Mouse (Mus musculus): ENCODE data around the gene Aldoart1. TPM values are rescaled to one million over a fixed set of nuclear protein-coding genes. Genes with fewer than 3 reads are reported as not detected.

Aldoart1 gene
- polyA plus RNA-seq (2014; fragmentation: Nextera tagmentation; extraction: Ambion mirVana), result not detected in 2 replicates

DNA sequence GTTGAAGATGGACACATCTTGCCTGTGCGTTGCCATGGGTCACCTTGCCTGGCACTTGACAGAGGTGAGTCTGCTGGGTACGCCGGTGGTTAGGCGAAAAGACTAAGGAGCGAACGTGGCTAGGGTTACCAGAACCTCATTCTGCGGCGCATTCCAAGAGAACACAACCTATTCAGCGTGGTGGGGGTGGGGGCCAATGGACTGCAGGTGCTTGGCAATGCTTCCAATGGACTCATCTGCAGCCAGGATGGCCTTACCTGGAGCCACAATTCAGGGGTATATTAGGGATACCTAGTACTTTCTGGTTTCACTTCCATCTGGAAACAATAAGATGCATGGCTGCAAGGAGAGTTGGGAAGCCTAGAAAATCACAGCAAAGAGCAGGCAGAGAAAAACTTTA, at the start of gene Aldoart1:
Aldoart1 (minus strand) TSS at position 101 of the 400 bp plus-strand sequence.
- Histone ChIP-seq H3K4me1 (replicated peaks; ENCODE audit: control insufficient read depth, insufficient read depth, low read length) (no peaks in the 10 kb centered on the region), H3K9ac (ENCODE audit: low read length) (no peak within 1 kb of the TSS), H3K36me3 (ENCODE audit: control insufficient read depth, insufficient read depth, low read length) (no peaks in the 10 kb centered on the region), H3K4me3 (ENCODE audit: low read depth, low read length) (no peak within 1 kb of the TSS), H3K9me3 (ENCODE audit: control insufficient read depth, low read length) (no peaks in the 10 kb centered on the region), H3K4me2 (ENCODE audit: low read length) (no peak within 1 kb of the TSS), H3K27me3 (replicated peaks; ENCODE audit: control insufficient read depth, insufficient read depth, low read length) (no peaks in the 10 kb centered on the region), H3K27ac (ENCODE audit: low read depth) (no peak within 1 kb of the TSS)
- ATAC-seq (replicated peaks; ENCODE audit: low FRiP score, low TSS enrichment, low read depth), result no peak
- no peak for DNase-seq (ENCODE audit: low spot score)
- WGBS, result 92% methylated on average over 9 of the region's 9 CpGs

DNA sequence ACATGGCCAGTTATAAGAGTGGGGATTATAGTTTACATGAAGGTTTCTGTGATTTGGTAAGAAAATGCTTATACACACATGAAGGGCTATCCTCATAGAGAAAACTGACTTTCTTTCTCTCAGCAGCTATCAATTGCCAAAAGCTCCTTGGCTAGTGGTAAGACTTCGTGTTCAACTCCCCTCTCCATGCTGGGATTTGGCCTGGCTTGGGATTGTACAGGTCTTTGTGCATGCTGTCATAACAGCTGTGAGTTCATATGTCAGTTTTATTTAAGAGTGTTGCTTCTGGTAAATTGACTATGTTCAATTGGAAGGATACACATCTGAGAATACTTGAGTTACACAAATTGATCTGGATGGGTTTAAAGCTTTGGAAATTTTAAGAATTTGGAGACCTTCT, 49.1 kb upstream of the Aldoart1 start:
- no peak for ATAC-seq (replicated peaks; ENCODE audit: low FRiP score, low TSS enrichment, low read depth)

DNA sequence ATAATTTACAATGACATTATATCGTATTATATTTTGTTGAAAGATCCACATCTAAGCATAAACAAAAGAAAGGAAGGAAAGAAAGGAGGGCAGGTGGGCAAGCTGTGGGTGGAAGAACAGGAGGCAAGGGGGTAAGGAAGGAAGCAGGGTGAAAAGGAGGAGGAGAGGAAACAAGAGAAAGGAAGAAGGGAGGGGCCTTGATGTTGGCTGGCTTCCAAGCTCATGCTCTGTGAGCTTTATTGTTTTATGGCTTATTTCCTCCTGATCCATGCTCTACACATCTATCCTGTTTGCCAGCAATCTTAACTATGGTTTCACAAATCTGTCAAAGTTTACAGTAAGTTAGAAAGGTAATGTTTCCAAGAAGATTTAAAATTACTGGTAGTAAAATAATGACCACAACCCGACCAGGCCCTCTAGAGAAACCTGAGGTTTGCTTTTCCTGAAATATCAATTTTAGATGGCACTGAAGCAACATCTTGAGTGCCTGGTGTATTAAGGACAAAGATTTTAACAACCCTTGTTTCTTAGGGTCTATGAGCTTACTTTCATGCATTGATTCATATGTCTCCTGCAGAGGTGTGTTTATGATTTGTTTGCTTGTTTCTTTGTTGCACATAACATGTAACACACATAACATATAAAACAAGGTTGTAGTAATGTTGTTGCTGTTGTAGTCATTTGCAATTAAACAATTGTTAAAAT, 13.1 kb upstream of the Aldoart1 start:
- Histone ChIP-seq H3K4me3 (ENCODE audit: low read depth, low read length) (no peak overlapping the region), H3K9ac (ENCODE audit: low read length) (no peak overlapping the region), H3K27ac (ENCODE audit: low read depth) (no peak overlapping the region), H3K4me1 (replicated peaks; ENCODE audit: control insufficient read depth, insufficient read depth, low read length) (no peaks in the 10 kb centered on the region), H3K9me3 (ENCODE audit: control insufficient read depth, low read length) (no peaks in the 10 kb centered on the region), H3K36me3 (ENCODE audit: control insufficient read depth, insufficient read depth, low read length) (no peaks in the 10 kb centered on the region), H3K27me3 (replicated peaks; ENCODE audit: control insufficient read depth, insufficient read depth, low read length) (no peaks in the 10 kb centered on the region), H3K4me2 (ENCODE audit: low read length) (no peak overlapping the region)
- 42% methylated on average over 2 of the region's 2 CpGs for WGBS
- DNase-seq (ENCODE audit: low spot score) (no peak), ATAC-seq (replicated peaks; ENCODE audit: low FRiP score, low TSS enrichment, low read depth) (peak; percentile 83)

More for the DNA sequence above, 49.1 kb upstream of the Aldoart1 start:
- no peak for DNase-seq (ENCODE audit: low spot score)
- H3K27ac ChIP-seq (ENCODE audit: low read depth), result no peak overlapping the region
- no peak overlapping the region for H3K4me2 ChIP-seq (ENCODE audit: low read length)
- no peak overlapping the region for H3K9ac ChIP-seq (ENCODE audit: low read length)
- no peaks in the 10 kb centered on the region for H3K4me1 ChIP-seq (replicated peaks; ENCODE audit: control insufficient read depth, insufficient read depth, low read length)
- 75% methylated on average over 1 of the region's 1 CpGs for WGBS
- no peak overlapping the region for H3K4me3 ChIP-seq (ENCODE audit: low read depth, low read length)
- H3K36me3 ChIP-seq (ENCODE audit: control insufficient read depth, insufficient read depth, low read length), result no peaks in the 10 kb centered on the region
- H3K27me3 ChIP-seq (replicated peaks; ENCODE audit: control insufficient read depth, insufficient read depth, low read length), result no peaks in the 10 kb centered on the region
- H3K9me3 ChIP-seq (ENCODE audit: control insufficient read depth, low read length), result no peaks in the 10 kb centered on the region

DNA sequence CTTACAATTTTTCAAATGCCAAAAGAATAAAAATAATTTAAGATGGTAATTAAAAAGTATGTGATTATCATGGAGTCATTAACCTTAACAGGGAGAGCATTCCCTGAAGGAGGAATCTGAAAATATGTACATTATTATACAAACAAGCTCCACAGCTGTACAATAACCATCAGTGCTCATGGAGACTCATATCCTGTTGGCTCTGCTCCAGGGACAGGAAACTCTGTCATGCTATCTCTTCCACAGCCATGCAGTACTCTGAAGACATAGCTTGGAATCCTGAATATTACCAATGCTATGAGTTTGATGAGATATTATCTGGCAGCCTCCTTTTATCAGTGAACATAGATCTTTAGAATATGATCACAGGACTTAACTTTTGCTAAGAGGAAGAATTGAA, 8.2 kb downstream of the Aldoart1 start:
- H3K27me3 ChIP-seq (replicated peaks; ENCODE audit: control insufficient read depth, insufficient read depth, low read length), result no peaks in the 10 kb centered on the region
- H3K9me3 ChIP-seq (ENCODE audit: control insufficient read depth, low read length), result no peaks in the 10 kb centered on the region
- no peak overlapping the region for H3K4me2 ChIP-seq (ENCODE audit: low read length)
- H3K36me3 ChIP-seq (ENCODE audit: control insufficient read depth, insufficient read depth, low read length), result no peaks in the 10 kb centered on the region
- no peak for ATAC-seq (replicated peaks; ENCODE audit: low FRiP score, low TSS enrichment, low read depth)
- H3K9ac ChIP-seq (ENCODE audit: low read length), result no peak overlapping the region
- no peak overlapping the region for H3K27ac ChIP-seq (ENCODE audit: low read depth)
- H3K4me3 ChIP-seq (ENCODE audit: low read depth, low read length), result no peak overlapping the region
- H3K4me1 ChIP-seq (replicated peaks; ENCODE audit: control insufficient read depth, insufficient read depth, low read length), result no peaks in the 10 kb centered on the region
- DNase-seq (ENCODE audit: low spot score), result no peak

DNA sequence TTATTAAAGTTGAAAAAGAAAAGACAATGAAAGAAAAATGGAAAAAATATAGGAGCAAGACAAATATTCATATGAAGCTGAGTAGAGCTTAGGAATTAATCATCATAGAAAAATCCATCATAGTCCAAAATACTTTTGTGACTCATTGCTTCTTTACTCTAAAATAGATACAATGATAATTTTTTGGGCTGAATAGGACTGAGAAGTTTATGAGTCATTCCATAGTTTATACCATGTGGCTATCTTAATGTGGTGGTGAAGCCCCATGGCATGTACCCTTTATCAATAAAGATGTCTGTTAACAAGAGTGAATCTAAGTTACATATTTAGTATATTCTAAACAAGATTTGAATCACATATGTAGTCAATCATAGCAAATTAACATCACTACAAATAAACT, 9.4 kb downstream of the Aldoart1 start:
- no peaks in the 10 kb centered on the region for H3K4me1 ChIP-seq (replicated peaks; ENCODE audit: control insufficient read depth, insufficient read depth, low read length)
- DNase-seq (ENCODE audit: low spot score) (no peak), ATAC-seq (replicated peaks; ENCODE audit: low FRiP score, low TSS enrichment, low read depth) (no peak)
- no peak overlapping the region for H3K9ac ChIP-seq (ENCODE audit: low read length)
- no peaks in the 10 kb centered on the region for H3K27me3 ChIP-seq (replicated peaks; ENCODE audit: control insufficient read depth, insufficient read depth, low read length)
- H3K36me3 ChIP-seq (ENCODE audit: control insufficient read depth, insufficient read depth, low read length), result no peaks in the 10 kb centered on the region
- no peak overlapping the region for H3K27ac ChIP-seq (ENCODE audit: low read depth)
- H3K4me2 ChIP-seq (ENCODE audit: low read length), result no peak overlapping the region
- no peak overlapping the region for H3K4me3 ChIP-seq (ENCODE audit: low read depth, low read length)
- no peaks in the 10 kb centered on the region for H3K9me3 ChIP-seq (ENCODE audit: control insufficient read depth, low read length)

DNA sequence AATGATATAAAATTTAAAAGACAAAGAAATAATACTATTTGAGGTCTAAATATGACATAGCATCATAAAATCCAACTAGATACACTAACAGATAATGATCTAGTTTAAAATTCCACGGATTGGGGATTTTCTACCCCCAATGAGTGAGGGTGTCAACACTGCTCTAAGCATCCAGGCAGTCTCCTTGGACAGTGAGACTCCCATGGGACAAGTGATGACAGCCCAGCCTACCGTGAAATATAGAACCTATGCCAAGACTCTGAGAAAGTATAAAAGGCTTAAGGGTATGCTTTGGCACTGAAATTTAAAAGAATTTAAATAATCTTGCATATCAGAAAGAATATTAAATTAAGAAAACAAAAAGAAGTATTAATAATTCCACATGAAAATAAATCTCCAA, 16.0 kb downstream of the Aldoart1 start:
- H3K27ac ChIP-seq (ENCODE audit: low read depth), result no peak overlapping the region
- H3K36me3 ChIP-seq (ENCODE audit: control insufficient read depth, insufficient read depth, low read length), result no peaks in the 10 kb centered on the region
- no peaks in the 10 kb centered on the region for H3K9me3 ChIP-seq (ENCODE audit: control insufficient read depth, low read length)
- no peak overlapping the region for H3K4me2 ChIP-seq (ENCODE audit: low read length)
- H3K4me1 ChIP-seq (replicated peaks; ENCODE audit: control insufficient read depth, insufficient read depth, low read length), result no peaks in the 10 kb centered on the region
- ATAC-seq (replicated peaks; ENCODE audit: low FRiP score, low TSS enrichment, low read depth) (no peak), DNase-seq (ENCODE audit: low spot score) (no peak)
- no peak overlapping the region for H3K4me3 ChIP-seq (ENCODE audit: low read depth, low read length)
- no peak overlapping the region for H3K9ac ChIP-seq (ENCODE audit: low read length)
- no peaks in the 10 kb centered on the region for H3K27me3 ChIP-seq (replicated peaks; ENCODE audit: control insufficient read depth, insufficient read depth, low read length)
- WGBS, result 66% methylated on average over 2 of the region's 2 CpGs

DNA sequence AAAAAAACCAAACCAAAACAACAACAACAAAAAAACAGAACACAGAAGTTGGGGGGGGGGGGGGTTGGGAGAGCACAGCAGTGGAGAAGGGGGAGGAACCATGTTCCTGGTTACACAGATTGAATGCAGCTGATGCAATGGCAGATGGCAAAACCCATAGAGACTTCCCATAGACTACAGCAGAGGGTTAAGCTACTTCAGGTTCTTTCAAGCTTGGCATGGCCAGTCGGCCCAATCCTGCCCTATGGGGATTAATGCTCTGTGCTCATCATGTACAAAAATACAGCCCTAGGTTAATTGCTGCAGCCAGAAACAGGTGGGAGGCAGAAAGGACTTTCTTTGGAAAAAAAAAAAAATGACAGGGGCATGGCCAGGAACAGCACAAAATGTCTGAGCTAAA, 17.0 kb downstream of the Aldoart1 start:
- no peaks in the 10 kb centered on the region for H3K27me3 ChIP-seq (replicated peaks; ENCODE audit: control insufficient read depth, insufficient read depth, low read length)
- H3K36me3 ChIP-seq (ENCODE audit: control insufficient read depth, insufficient read depth, low read length), result no peaks in the 10 kb centered on the region
- ATAC-seq (replicated peaks; ENCODE audit: low FRiP score, low TSS enrichment, low read depth) (no peak), DNase-seq (ENCODE audit: low spot score) (no peak)
- no peak overlapping the region for H3K4me3 ChIP-seq (ENCODE audit: low read depth, low read length)
- H3K4me1 ChIP-seq (replicated peaks; ENCODE audit: control insufficient read depth, insufficient read depth, low read length), result no peaks in the 10 kb centered on the region
- H3K9me3 ChIP-seq (ENCODE audit: control insufficient read depth, low read length), result no peaks in the 10 kb centered on the region
- no peak overlapping the region for H3K9ac ChIP-seq (ENCODE audit: low read length)
- no peak overlapping the region for H3K27ac ChIP-seq (ENCODE audit: low read depth)
- H3K4me2 ChIP-seq (ENCODE audit: low read length), result no peak overlapping the region
- 60% methylated on average over 1 of the region's 1 CpGs for WGBS

DNA sequence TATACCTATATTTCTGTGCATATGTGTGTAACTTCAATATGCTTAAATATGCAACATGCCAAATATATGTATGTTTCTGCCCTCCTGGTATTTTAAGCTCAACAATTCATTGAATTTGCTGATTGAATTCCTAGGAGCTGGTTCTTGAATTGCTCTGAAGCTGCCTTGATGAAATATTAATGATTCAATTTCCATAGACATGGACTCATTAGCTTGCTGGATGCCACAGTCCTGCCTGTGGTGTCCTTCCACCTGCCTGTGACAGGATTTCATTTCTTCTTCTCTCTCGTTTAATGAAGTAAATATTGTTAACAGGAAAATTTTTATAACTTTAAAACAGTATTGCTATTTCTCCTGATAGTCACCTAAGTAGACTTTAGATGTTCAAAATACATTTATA, 51.6 kb downstream of the Aldoart1 start:
- H3K36me3 ChIP-seq (ENCODE audit: control insufficient read depth, insufficient read depth, low read length), result no peaks in the 10 kb centered on the region
- WGBS, result 84% methylated on average over 1 of the region's 1 CpGs
- no peak for DNase-seq (ENCODE audit: low spot score)

More for the DNA sequence above, 51.6 kb downstream of the Aldoart1 start:
- H3K9me3 ChIP-seq (ENCODE audit: control insufficient read depth, low read length), result no peaks in the 10 kb centered on the region
- no peaks in the 10 kb centered on the region for H3K27me3 ChIP-seq (replicated peaks; ENCODE audit: control insufficient read depth, insufficient read depth, low read length)
- no peak overlapping the region for H3K4me3 ChIP-seq (ENCODE audit: low read depth, low read length)
- no peak for ATAC-seq (replicated peaks; ENCODE audit: low FRiP score, low TSS enrichment, low read depth)
- no peak overlapping the region for H3K27ac ChIP-seq (ENCODE audit: low read depth)
- H3K9ac ChIP-seq (ENCODE audit: low read length), result no peak overlapping the region
- H3K4me1 ChIP-seq (replicated peaks; ENCODE audit: control insufficient read depth, insufficient read depth, low read length), result no peaks in the 10 kb centered on the region
- H3K4me2 ChIP-seq (ENCODE audit: low read length), result no peak overlapping the region

Measured in intestine, embryonic 14.5 days (tissue).